Mouse (Mus musculus): Measurements from ENCODE around the gene RPS10-NUDT3.
"Not testable (repeated sequence)": the region's sequence is repeated elsewhere in the genome, so short reads cannot be mapped to it uniquely, and the experiment has no call there.

The RPS10-NUDT3 gene

DNA sequence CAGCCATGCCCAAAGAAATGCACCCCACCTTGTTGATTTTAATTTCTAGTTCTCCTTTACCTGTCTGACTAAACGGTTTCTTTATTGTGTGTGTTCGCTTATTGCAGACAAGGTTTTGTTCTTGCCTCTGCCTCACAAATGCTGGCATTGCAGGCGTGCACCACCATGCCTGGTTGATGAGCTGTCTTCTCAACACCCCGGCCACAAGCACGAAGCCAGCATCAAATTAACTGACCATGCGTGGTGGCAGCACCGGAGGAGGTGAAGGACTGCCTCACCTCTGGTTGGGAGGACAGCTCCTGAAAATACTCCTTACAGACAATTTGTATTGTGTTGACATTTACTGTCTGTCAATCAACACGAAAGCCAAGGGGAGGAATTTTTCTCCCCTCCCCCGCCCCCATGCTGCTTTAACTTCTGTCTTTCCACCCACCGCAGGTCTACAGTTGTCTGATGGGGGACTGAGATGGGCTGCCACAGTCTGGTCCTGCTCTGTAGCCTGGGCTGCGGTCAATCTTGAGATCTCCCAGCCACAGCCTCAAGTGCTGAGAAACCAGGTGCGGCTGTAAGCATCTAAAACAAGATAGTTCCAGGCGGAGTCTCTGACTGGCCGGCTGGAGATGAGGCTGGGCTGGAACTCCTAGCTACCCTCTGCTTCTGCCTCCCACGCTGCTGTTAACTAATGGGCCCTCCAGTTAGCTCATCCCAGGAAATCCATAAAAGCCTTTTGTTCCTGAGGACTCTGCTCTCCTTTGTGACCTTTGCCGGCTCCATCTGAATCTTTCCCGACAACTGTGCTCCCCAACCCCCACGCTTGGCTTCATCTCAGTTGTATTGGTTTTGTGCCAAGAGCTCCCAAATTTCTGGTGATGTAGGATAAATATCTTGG lies 1.4 kb upstream of the RPS10-NUDT3 start, which contains the start of gene Rps10:
TSS of gene Rps10 (minus strand) at position 538 of the 889 bp plus-strand sequence.
- peak within 1 kb of the TSS; percentile 89 for H3K4me3 ChIP-seq (replicated peaks; ENCODE audit: low read length)

DNA sequence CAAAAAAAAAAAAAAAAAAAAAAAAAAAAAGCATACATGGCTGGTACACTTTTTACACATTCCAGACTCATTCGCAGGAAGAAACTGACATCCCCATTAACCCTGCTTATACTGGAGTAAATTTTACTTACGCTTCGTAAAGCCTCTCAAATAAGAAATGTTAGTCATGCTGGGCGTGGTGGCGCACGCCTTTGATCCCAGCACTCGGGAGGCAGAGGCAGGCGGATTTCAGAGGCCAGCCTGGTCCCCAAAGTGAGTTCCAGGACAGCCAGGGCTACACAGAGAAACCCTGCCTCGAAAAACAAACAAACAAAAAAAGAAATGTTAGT lies 517 bp upstream of the RPS10-NUDT3 start:
- H3K27me3 ChIP-seq (ENCODE audit: insufficient read depth, low read length): not testable (repeated sequence)

More for the DNA sequence above, 1.4 kb upstream of the RPS10-NUDT3 start, which contains the start of gene Rps10:
- no peaks in the 10 kb centered on the region for H3K27me3 ChIP-seq (ENCODE audit: insufficient read depth, low read length)
- H3K9me3 ChIP-seq (ENCODE audit: low read length): no peaks in the 10 kb centered on the region
- peaks cover 33% of the 10 kb centered on the region for H3K36me3 ChIP-seq (ENCODE audit: insufficient read depth, low read length)
- TF ChIP-seq POU5F1 (IDR thresholded peaks at IDR 0.05; ENCODE audit: borderline replicate concordance, low read length): no peak
- no peak; the same call in 1 of the 2 replicates for TF ChIP-seq NANOG (IDR thresholded peaks at IDR 0.05; ENCODE audit: borderline replicate concordance, low read length)
- H3K4me1 ChIP-seq (replicated peaks; ENCODE audit: low read depth, low read length): peaks cover 61% of the 10 kb centered on the region

DNA sequence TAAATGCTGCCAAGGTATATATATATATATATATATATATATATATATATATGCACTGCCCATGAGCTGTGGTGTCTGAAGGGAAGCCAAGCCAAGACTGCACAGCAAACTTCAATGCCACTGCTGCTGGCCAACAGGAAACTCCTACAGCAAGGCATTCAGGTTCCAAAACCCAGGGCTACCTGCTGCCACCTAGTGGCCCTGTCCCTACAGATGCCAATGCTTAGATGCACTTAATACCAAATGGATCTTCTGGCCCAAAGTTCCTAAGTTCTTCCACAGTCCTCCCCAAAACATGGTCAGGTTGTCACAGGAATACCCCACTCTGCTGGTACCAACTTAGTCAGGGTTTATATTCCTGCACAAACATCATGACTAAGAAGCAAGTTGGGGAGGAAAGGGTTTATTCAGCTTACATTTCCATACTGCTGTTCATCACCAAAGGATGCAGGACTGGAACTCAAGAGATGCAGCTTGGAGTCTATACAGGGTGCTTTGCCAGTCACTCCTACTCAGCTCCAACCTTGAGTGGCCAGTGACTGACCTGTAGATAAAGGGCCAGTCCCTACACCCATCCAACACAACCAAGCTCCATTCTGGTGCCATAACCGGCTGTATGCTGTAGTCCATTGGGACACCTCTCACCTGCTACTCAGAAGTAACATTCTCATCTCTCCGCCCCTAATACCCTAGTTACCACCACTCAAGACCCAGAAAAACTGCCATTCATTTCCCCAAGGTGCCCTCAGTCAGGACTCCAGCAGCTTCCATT lies 5.6 kb downstream of the RPS10-NUDT3 start:
- no peaks in the 10 kb centered on the region for H3K9me3 ChIP-seq (ENCODE audit: low read length)
- no peak overlapping the region for H3K4me3 ChIP-seq (replicated peaks; ENCODE audit: low read length)
- peaks cover 75% of the 10 kb centered on the region for H3K4me1 ChIP-seq (replicated peaks; ENCODE audit: low read depth, low read length)
- no peaks in the 10 kb centered on the region for H3K27me3 ChIP-seq (ENCODE audit: insufficient read depth, low read length)
- TF ChIP-seq CTCF (conservative IDR thresholded peaks at IDR 0.05; ENCODE audit: low read length) (peak; percentile 48), NANOG (IDR thresholded peaks at IDR 0.05; ENCODE audit: borderline replicate concordance, low read length) (no peak)
- peaks cover 55% of the 10 kb centered on the region for H3K36me3 ChIP-seq (ENCODE audit: insufficient read depth, low read length)

More for the DNA sequence above, 517 bp upstream of the RPS10-NUDT3 start:
- not testable (repeated sequence) for H3K9me3 ChIP-seq (ENCODE audit: low read length)
- Histone ChIP-seq H3K36me3 (ENCODE audit: insufficient read depth, low read length) (peaks cover 42% of the 10 kb centered on the region), H3K4me1 (replicated peaks; ENCODE audit: low read depth, low read length) (peaks cover 69% of the 10 kb centered on the region), H3K4me3 (replicated peaks; ENCODE audit: low read length) (peak overlapping the region; percentile 89)

DNA sequence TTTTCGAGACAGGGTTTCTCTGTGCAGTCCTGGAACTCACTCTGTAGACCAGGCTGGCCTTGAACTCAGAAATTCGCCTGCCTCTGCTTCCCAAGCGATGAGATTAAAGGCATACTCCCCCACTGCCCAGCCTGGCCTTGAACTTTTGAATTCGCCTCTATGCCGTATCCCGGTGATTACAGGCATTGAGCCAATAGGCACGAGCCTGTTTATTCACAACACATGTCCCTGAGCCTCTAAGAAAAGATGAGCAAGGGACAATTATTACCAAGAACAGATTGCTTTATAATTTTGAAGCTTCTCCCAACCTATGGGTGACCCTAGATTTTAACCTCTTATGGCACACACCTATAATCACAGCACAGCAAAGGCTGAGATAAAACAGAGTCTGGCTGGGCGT lies 6.6 kb downstream of the RPS10-NUDT3 start:
- Histone ChIP-seq H3K4me1 (replicated peaks; ENCODE audit: low read depth, low read length) (peaks cover 82% of the 10 kb centered on the region), H3K4me3 (replicated peaks; ENCODE audit: low read length) (no peak overlapping the region), H3K9me3 (ENCODE audit: low read length) (no peaks in the 10 kb centered on the region), H3K27me3 (ENCODE audit: insufficient read depth, low read length) (no peaks in the 10 kb centered on the region), H3K36me3 (ENCODE audit: insufficient read depth, low read length) (peaks cover 45% of the 10 kb centered on the region)
- TF ChIP-seq POU5F1 (IDR thresholded peaks at IDR 0.05; ENCODE audit: borderline replicate concordance, low read length) (no peak), CTCF (conservative IDR thresholded peaks at IDR 0.05; ENCODE audit: low read length) (no peak), NANOG (IDR thresholded peaks at IDR 0.05; ENCODE audit: borderline replicate concordance, low read length) (no peak)

DNA sequence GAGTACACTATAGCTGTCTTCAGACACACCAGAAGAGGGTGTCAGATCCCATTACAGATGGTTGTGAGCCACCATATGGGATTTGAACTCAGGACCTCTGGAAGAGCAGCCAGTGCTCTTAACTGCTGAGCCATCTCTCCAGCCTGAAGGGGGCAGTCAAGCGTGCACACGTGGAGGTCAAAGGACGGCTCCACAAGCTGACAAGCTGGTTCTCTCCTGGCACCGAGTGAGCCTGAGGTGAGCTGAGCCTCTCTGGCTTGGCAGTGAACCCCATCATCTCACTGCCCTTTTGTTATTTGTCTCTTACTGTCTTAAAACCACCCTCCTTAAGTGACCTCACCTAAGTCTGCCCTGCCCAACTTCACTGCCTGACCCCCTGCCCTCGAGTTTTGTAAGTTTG lies 7.6 kb downstream of the RPS10-NUDT3 start:
- no peak for TF ChIP-seq POU5F1 (IDR thresholded peaks at IDR 0.05; ENCODE audit: borderline replicate concordance, low read length)
- 0 out of 2 replicates have a peak, but pooled peaks have one; percentile 18 for TF ChIP-seq CTCF (conservative IDR thresholded peaks at IDR 0.05; ENCODE audit: low read length)
- no peak for TF ChIP-seq NANOG (IDR thresholded peaks at IDR 0.05; ENCODE audit: borderline replicate concordance, low read length)
- Histone ChIP-seq H3K36me3 (ENCODE audit: insufficient read depth, low read length) (peaks cover 35% of the 10 kb centered on the region), H3K4me1 (replicated peaks; ENCODE audit: low read depth, low read length) (peaks cover 74% of the 10 kb centered on the region), H3K27me3 (ENCODE audit: insufficient read depth, low read length) (no peaks in the 10 kb centered on the region), H3K9me3 (ENCODE audit: low read length) (no peaks in the 10 kb centered on the region), H3K4me3 (replicated peaks; ENCODE audit: low read length) (no peak overlapping the region)

DNA sequence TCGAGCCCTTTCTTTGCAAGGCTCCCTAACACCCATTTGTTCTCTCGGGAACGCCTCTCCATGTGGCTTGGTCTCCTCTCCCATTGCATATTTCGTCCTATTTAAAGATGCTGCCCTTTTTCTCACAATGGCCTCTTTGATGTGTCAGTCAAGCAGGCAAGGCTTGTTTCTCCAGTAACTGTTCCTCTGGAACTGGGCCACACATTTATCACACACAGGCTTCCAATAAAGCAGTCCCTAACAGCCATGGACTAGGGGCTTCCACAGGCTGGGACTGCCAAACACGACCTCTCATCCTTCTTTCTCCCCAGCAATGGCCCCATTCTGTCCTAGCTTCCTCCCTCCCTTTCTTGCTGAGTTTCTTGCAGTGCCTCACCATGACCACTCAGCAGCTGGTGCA lies 8.3 kb downstream of the RPS10-NUDT3 start:
- peaks cover 28% of the 10 kb centered on the region for H3K36me3 ChIP-seq (ENCODE audit: insufficient read depth, low read length)
- H3K4me3 ChIP-seq (replicated peaks; ENCODE audit: low read length): 0 out of 2 replicates have a peak overlapping the region, but pooled peaks have one; percentile 2
- no peaks in the 10 kb centered on the region for H3K9me3 ChIP-seq (ENCODE audit: low read length)
- peaks cover 74% of the 10 kb centered on the region for H3K4me1 ChIP-seq (replicated peaks; ENCODE audit: low read depth, low read length)
- no peak for TF ChIP-seq POU5F1 (IDR thresholded peaks at IDR 0.05; ENCODE audit: borderline replicate concordance, low read length)
- no peak for TF ChIP-seq NANOG (IDR thresholded peaks at IDR 0.05; ENCODE audit: borderline replicate concordance, low read length)
- TF ChIP-seq CTCF (conservative IDR thresholded peaks at IDR 0.05; ENCODE audit: low read length): no peak
- H3K27me3 ChIP-seq (ENCODE audit: insufficient read depth, low read length): no peaks in the 10 kb centered on the region

DNA sequence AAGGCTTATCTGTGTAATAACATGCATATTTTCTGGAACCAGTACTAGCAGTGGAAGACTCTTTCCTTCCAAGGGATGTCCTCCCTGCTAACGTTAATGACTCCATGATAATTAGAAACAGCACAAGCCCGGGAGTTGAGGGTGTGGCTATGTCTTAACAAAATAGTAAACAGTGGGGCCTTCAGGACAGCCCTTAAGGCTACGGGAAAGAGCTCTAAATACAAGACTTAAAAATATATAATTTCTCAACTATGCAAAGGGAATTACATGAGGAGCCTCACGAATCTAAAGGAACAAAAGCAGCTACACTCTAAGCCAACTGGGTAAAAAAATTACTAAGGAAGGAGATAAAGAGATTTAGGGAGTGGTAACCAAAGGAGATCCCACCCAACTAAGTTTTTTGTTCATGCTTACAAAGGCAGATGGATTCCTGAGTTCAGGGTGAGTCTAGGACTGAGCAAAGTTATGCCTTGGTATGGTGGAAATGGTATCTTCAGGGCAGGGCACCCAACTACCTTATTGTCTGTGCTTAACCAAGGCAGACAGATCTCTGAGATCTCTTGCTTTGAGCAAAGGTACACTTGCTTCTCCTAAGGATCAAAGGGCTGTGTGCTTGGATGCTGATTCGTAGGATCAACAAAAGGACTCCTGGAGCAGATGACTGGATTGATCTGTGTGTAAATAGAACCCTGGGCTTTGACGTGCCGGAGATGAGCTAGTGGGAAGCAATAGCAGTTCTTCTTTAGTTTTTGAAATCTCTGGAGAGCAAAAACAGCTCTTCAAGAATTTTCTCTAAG lies 9.4 kb downstream of the RPS10-NUDT3 start:
- H3K4me1 ChIP-seq (replicated peaks; ENCODE audit: low read depth, low read length): peaks cover 74% of the 10 kb centered on the region
- TF ChIP-seq NANOG (IDR thresholded peaks at IDR 0.05; ENCODE audit: borderline replicate concordance, low read length): no peak
- no peak for TF ChIP-seq POU5F1 (IDR thresholded peaks at IDR 0.05; ENCODE audit: borderline replicate concordance, low read length)
- TF ChIP-seq CTCF (conservative IDR thresholded peaks at IDR 0.05; ENCODE audit: low read length): no peak
- H3K36me3 ChIP-seq (ENCODE audit: insufficient read depth, low read length): peaks cover 25% of the 10 kb centered on the region

More for the DNA sequence above, 9.4 kb downstream of the RPS10-NUDT3 start:
- Histone ChIP-seq H3K27me3 (ENCODE audit: insufficient read depth, low read length) (no peaks in the 10 kb centered on the region), H3K4me3 (replicated peaks; ENCODE audit: low read length) (no peak overlapping the region), H3K9me3 (ENCODE audit: low read length) (no peaks in the 10 kb centered on the region)
